Mouse (Mus musculus): Measurements from ENCODE around the gene Nfic. TPM values are rescaled to one million over a fixed set of nuclear protein-coding genes. Genes with fewer than 3 reads are reported as not detected.
A peak's percentile ranks its signal among the peaks of the same experiment; 100 is the strongest.

Gene Nfic
- total RNA-seq, 2 experiments from 2014 or later, result 87.9 to 96.9 TPM

GRCm38 (mm10) chr10:81434361-81435263, 20.8 kb downstream of the Nfic start:
- intact Hi-C loops (cut with DNase I), result loop anchor here (2.0 kb wide), 1 partner anchor 24 kb away; no protein-coding TSS in a partner anchor
- no peak for DNase-seq (ENCODE audit: low spot score in 2 of 2)

- no peak for DNase-seq (ENCODE audit: low spot score in 2 of 2)
- intact Hi-C loops (cut with DNase I), result loop anchor here (2.0 kb wide), 1 partner anchor 23 kb away; no protein-coding TSS in a partner anchor
Observed at GRCm38 (mm10) chr10:81433541-81434289, 21.7 kb downstream of the Nfic start.

GRCm38 (mm10) chr10:81432868-81433262, 22.6 kb downstream of the Nfic start:
- intact Hi-C loops (cut with DNase I), result no loop called here
- peak; percentile 87 to 90 for DNase-seq (ENCODE audit: low spot score in 2 of 2)

- DNase-seq (ENCODE audit: low spot score in 2 of 2), result no peak
- intact Hi-C loops (cut with DNase I), result no loop called here
Observed at GRCm38 (mm10) chr10:81432169-81432867, 23.1 kb downstream of the Nfic start.

- no peak for DNase-seq (ENCODE audit: low spot score in 2 of 2)
- intact Hi-C loops (cut with DNase I), result loop anchor here (2.0 kb wide), 1 partner anchor 15 kb away; no protein-coding TSS in a partner anchor
Observed at GRCm38 (mm10) chr10:81431526-81432168, 23.8 kb downstream of the Nfic start.

GRCm38 (mm10) chr10:81430831-81431525, 24.5 kb downstream of the Nfic start:
- DNase-seq (ENCODE audit: low spot score in 2 of 2), result peak in 1 of 2 experiments; percentile 83
- intact Hi-C loops (cut with DNase I), result loop anchor here (2.0 kb wide), 1 partner anchor 14 kb away; no protein-coding TSS in a partner anchor

- intact Hi-C loops (cut with DNase I), result loop anchor here (2.0 kb wide), 1 partner anchor 13 kb away; no protein-coding TSS in a partner anchor
- DNase-seq (ENCODE audit: low spot score in 2 of 2), result peak; percentile 82 to 89
Observed at GRCm38 (mm10) chr10:81430141-81430830, 25.1 kb downstream of the Nfic start.

GRCm38 (mm10) chr10:81429605-81430061, 25.8 kb downstream of the Nfic start:
- intact Hi-C loops (cut with DNase I), result loop anchor here (2.0 kb wide), 1 partner anchor 13 kb away; no protein-coding TSS in a partner anchor

GRCm38 (mm10) chr10:81429092-81429491, 26.3 kb downstream of the Nfic start:
- intact Hi-C loops (cut with DNase I), result no loop called here
- peak in 1 of 2 experiments; percentile 3 for DNase-seq (ENCODE audit: low spot score in 2 of 2)

More at GRCm38 (mm10) chr10:81429605-81430061, 25.8 kb downstream of the Nfic start:
- peak in 1 of 2 experiments; percentile 69 for DNase-seq (ENCODE audit: low spot score in 2 of 2)

- DNase-seq (ENCODE audit: low spot score in 2 of 2), result peak in 1 of 2 experiments; percentile 3
- intact Hi-C loops (cut with DNase I), result no loop called here
Observed at GRCm38 (mm10) chr10:81428507-81428870, 26.9 kb downstream of the Nfic start.

- intact Hi-C loops (cut with DNase I), result no loop called here
- peak in 1 of 2 experiments; percentile 4 for DNase-seq (ENCODE audit: low spot score in 2 of 2)
Observed at GRCm38 (mm10) chr10:81427804-81428506, 27.5 kb downstream of the Nfic start.

- no peak for DNase-seq (ENCODE audit: low spot score in 2 of 2)
- intact Hi-C loops (cut with DNase I), result no loop called here
Observed at GRCm38 (mm10) chr10:81427327-81427726, 28.1 kb downstream of the Nfic start.

GRCm38 (mm10) chr10:81426897-81427296, 28.5 kb downstream of the Nfic start:
- peak in 1 of 2 experiments; percentile 63 for DNase-seq (ENCODE audit: low spot score in 2 of 2)
- intact Hi-C loops (cut with DNase I), result no loop called here

- peak in 1 of 2 experiments; percentile 19 for DNase-seq (ENCODE audit: low spot score in 2 of 2)
- intact Hi-C loops (cut with DNase I), result no loop called here
Observed at GRCm38 (mm10) chr10:81426081-81426671, 29.3 kb downstream of the Nfic start.

- intact Hi-C loops (cut with DNase I), result no loop called here
- peak in 1 of 2 experiments; percentile 19 for DNase-seq (ENCODE audit: low spot score in 2 of 2)
Observed at GRCm38 (mm10) chr10:81425236-81425850, 30.1 kb downstream of the Nfic start.
